Mouse (Mus musculus) cerebral cortex, adult 2 months (tissue): ENCODE results near the gene H2afb1.

Experiments used
- WGBS: fragments of 180-500 bp; shearing (Covaris S2); methylation state at CpG from one replicate; pipeline ENCODE4 v1.1.7; 2018; 5-methylcytosine and 5-hydroxymethylcytosine counted together

Gene H2afb1

DNA sequence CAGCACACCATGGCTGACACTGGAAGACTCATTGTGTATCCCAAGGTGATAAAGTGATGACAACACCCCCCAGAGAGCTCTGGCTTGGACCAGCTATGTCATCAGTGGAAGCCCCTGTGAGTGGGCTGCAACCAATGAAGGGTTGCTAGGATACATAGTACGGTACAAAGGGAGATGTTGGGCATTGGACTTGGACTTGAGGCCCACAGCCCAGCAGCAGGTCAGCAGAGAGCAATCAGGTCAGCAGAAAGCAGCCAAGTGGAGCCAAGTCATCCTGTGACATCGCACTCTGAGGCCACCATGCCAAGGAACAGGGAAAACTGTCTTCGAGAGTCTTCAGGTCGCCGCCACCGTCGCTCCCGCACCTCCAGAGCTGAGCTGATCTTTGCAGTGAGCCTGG, at the start of gene H2afb1:
TSS of gene H2afb1 (plus strand) at position 301 of the 400 bp plus-strand sequence.
- 91% methylated on average over 7 of the region's 8 CpGs for WGBS

- 41% methylated on average over 2 of the region's 2 CpGs for WGBS
These were observed 21.5 kb downstream of the H2afb1 start for GRCm38 (mm10) chrX:117036085-117036484.
